Mouse (Mus musculus) lung, adult 2 months (tissue): ENCODE results near the gene Inhbe. TPM values are rescaled to one million over a fixed set of nuclear protein-coding genes. Genes with fewer than 3 reads are reported as not detected.

Experiments used
- DNase-seq: peaks from one replicate; pipeline ENCODE4 v3.0.0; 2022
- H3K4me1 ChIP-seq: fragments of 200-500 bp; 2 replicates; pipeline ENCODE4 v1.6.1; 2011; ENCODE audit warnings: low read length; ENCODE audit not compliant: control insufficient read depth, insufficient read depth
- H3K4me3 ChIP-seq: fragments of 200-500 bp; replicated peaks from 2 replicates; pipeline ENCODE3; 2011; ENCODE audit warnings: low read depth, mild to moderate bottlenecking, control low read depth, low read length; ENCODE audit errors: extremely low read depth
- CTCF ChIP-seq: fragments of 200-500 bp; IDR thresholded peaks from 2 replicates; pipeline ENCODE4 v1.5.1; 2011; ENCODE audit warnings: mild to moderate bottlenecking, low read length, control low read depth; ENCODE audit not compliant: insufficient read depth
- POLR2A ChIP-seq: fragments of 200-500 bp; IDR thresholded peaks from 2 replicates; pipeline ENCODE4 v1.6.1; 2011; ENCODE audit warnings: low read depth, mild to moderate bottlenecking, control low read depth, low read length, borderline replicate concordance; ENCODE audit errors: extremely low read depth
- WGBS: fragments of 180-500 bp; shearing (Covaris S2); methylation state at CpG from one replicate; pipeline ENCODE4 v1.1.7; 2018; 5-methylcytosine and 5-hydroxymethylcytosine counted together
- polyA plus RNA-seq: library from polyadenylated mRNA; depleted of rRNA; stranded (reverse); fragments of >200 nt; gene quantifications from 2 replicates; pipeline ENCODE4 v1.2.3, GENCODE M21; 2012; rRNA removed

Inhbe gene
- polyA plus RNA-seq, 1 experiment, result 0.02 TPM

- TF ChIP-seq CTCF (no peak), POLR2A (no peak)
- no peak for DNase-seq
- 90% methylated on average over 11 of the region's 11 CpGs for WGBS
- H3K4me1 ChIP-seq, result no peaks in the 10 kb centered on the region
- no peak overlapping the region for H3K4me3 ChIP-seq
Observed at GRCm38 (mm10) chr10:127303136-127303535, 51.1 kb downstream of the Inhbe start.

GRCm38 (mm10) chr10:127300361-127300760 is 53.9 kb downstream of the Inhbe start:
- Histone ChIP-seq H3K4me3 (no peak overlapping the region), H3K4me1 (no peaks in the 10 kb centered on the region)
- DNase-seq, result no peak
- 90% methylated on average over 6 of the region's 6 CpGs for WGBS
- no peak for TF ChIP-seq CTCF
- TF ChIP-seq POLR2A, result no peak

Other genes starting within 250 kb of the Inhbe start
- gene Os9, start 233.3 kb downstream of the Inhbe start, polyA plus RNA-seq, result 89.5 and 111 TPM in 2 replicates
- 70.8 and 81.2 TPM in 2 replicates for gene B4galnt1, start 189.2 kb downstream of the Inhbe start, polyA plus RNA-seq
- gene Slc26a10, start 173.8 kb downstream of the Inhbe start, polyA plus RNA-seq, result 3.5 and 7.4 TPM in 2 replicates
- gene Arhgef25, start 164.3 kb downstream of the Inhbe start, polyA plus RNA-seq, result 29.1 and 36.7 TPM in 2 replicates
- gene Dtx3, start 158.7 kb downstream of the Inhbe start, polyA plus RNA-seq, result 134 and 157 TPM in 2 replicates
- gene Pip4k2c, start 142.8 kb downstream of the Inhbe start, polyA plus RNA-seq, result 36.6 and 45.7 TPM in 2 replicates
- gene Kif5a, start 91.1 kb downstream of the Inhbe start, polyA plus RNA-seq, result 1.3 TPM in 2 replicates
- 149 and 178 TPM in 2 replicates for gene Dctn2, start 88.0 kb downstream of the Inhbe start, polyA plus RNA-seq
- 52.2 and 57.6 TPM in 2 replicates for gene Mbd6, start 65.4 kb downstream of the Inhbe start, polyA plus RNA-seq
- gene Mars, start 42.6 kb downstream of the Inhbe start, polyA plus RNA-seq, result 35.4 and 36.9 TPM in 2 replicates
- 18.2 and 19.2 TPM in 2 replicates for gene Arhgap9, start 32.4 kb downstream of the Inhbe start, polyA plus RNA-seq
- gene Gli1, start 12.4 kb downstream of the Inhbe start, polyA plus RNA-seq, result 11.1 and 11.2 TPM in 2 replicates
- not detected in 2 replicates for gene Inhbc, start 16.0 kb upstream of the Inhbe start, polyA plus RNA-seq
- 90.3 and 129 TPM in 2 replicates for gene R3hdm2, start 25.9 kb upstream of the Inhbe start, polyA plus RNA-seq
- 1.5 and 5.8 TPM in 2 replicates for gene Stac3, start 147.3 kb upstream of the Inhbe start, polyA plus RNA-seq
- 107 and 124 TPM in 2 replicates for gene Ndufa4l2, start 160.6 kb upstream of the Inhbe start, polyA plus RNA-seq
- gene Shmt2, start 168.0 kb upstream of the Inhbe start, polyA plus RNA-seq, result 40.3 and 57.7 TPM in 2 replicates
- 0.23 and 0.24 TPM in 2 replicates for gene Nxph4, start 180.1 kb upstream of the Inhbe start, polyA plus RNA-seq